Mouse (Mus musculus) heart, postnatal 0 days (tissue): Measurements from ENCODE around the gene Dnah8. TPM values are rescaled to one million over a fixed set of nuclear protein-coding genes. Genes with fewer than 3 reads are reported as not detected.
A peak's percentile ranks its signal among the peaks of the same experiment; 100 is the strongest.

Experiments
- ATAC-seq: fragments of 200-750 bp; cut with Nextera tagmentation; 2 replicates; pipeline ENCODE4 v1.8.0; 2017; ENCODE audit warnings: low read depth, moderate number of reproducible peaks, moderate library complexity; ENCODE audit not compliant: insufficient read depth
- DNase-seq: peaks from one replicate; pipeline ENCODE4 v3.0.0-alpha.2; 2016; ENCODE audit warnings: low spot score
- H3K27ac ChIP-seq: fragments of 300-500 bp; sonication (generic); 2 replicates; pipeline ENCODE4 v1.5.1; 2014; ENCODE audit warnings: low read depth, mild to moderate bottlenecking
- H3K27me3 ChIP-seq: fragments of 300-500 bp; sonication (generic); 2 replicates; pipeline ENCODE4 v1.6.1; 2014; ENCODE audit warnings: low read length, mixed read lengths; ENCODE audit not compliant: control insufficient read depth, insufficient read depth
- H3K36me3 ChIP-seq: fragments of 300-500 bp; sonication (generic); replicated peaks from 2 replicates; pipeline ENCODE4 v1.6.1; 2014; ENCODE audit warnings: low read length, mixed read lengths; ENCODE audit not compliant: control insufficient read depth, insufficient read depth
- H3K4me1 ChIP-seq: fragments of 300-500 bp; sonication (generic); 2 replicates; pipeline ENCODE4 v1.6.1; 2014; ENCODE audit warnings: antibody characterized with exemption; ENCODE audit not compliant: control insufficient read depth, insufficient read depth
- H3K4me2 ChIP-seq: fragments of 300-500 bp; sonication (generic); 2 replicates; pipeline ENCODE4 v1.6.1; 2014; ENCODE audit warnings: low read depth, mild to moderate bottlenecking, low read length, moderate library complexity
- H3K4me3 ChIP-seq: fragments of 300-500 bp; sonication (generic); 2 replicates; pipeline ENCODE4 v1.5.1; 2014; ENCODE audit warnings: low read depth, low read length
- H3K9ac ChIP-seq: fragments of 300-500 bp; sonication (generic); replicated peaks from 2 replicates; pipeline ENCODE4 v1.6.1; 2014; ENCODE audit warnings: low read depth, low read length, mixed read lengths
- H3K9me3 ChIP-seq: fragments of 300-500 bp; sonication (generic); replicated peaks from 2 replicates; pipeline ENCODE4 v1.6.1; 2016; ENCODE audit warnings: low read length; ENCODE audit not compliant: control insufficient read depth
- CTCF ChIP-seq: IDR thresholded peaks from 2 replicates; pipeline ENCODE4 v1.5.1; 2016; ENCODE audit warnings: antibody characterized with exemption, control low read depth, low read depth
- EP300 ChIP-seq: IDR thresholded peaks from 2 replicates; pipeline ENCODE4 v1.6.1; 2016; ENCODE audit warnings: antibody characterized with exemption, low read depth
- WGBS: fragments of 180-500 bp; shearing (Covaris S2); extraction: QIAGEN DNeasy Blood & Tissue Kit; methylation state at CpG from one replicate; pipeline ENCODE4 v1.1.7; 2014; 5-methylcytosine and 5-hydroxymethylcytosine counted together
- polyA plus RNA-seq: library from polyadenylated mRNA; unstranded; fragments of >200 nt; fragmentation: Nextera tagmentation; extraction: Ambion mirVana; gene quantifications from 2 replicates; pipeline ENCODE4 v1.2.1, GENCODE M21; 2015
- total RNA-seq: library from RNA; depleted of rRNA; stranded (reverse); fragments of >200 nt; gene quantifications from 2 replicates; pipeline ENCODE4 v1.2.3, GENCODE M21; 2014; ENCODE audit warnings: low replicate concordance

Gene Dnah8
- total and polyA plus RNA-seq, 2 experiments from 2014 or later = 0.59 to 1.5 TPM

- Histone ChIP-seq H3K9ac (no peak overlapping the region), H3K4me1 (no peaks in the 10 kb centered on the region), H3K27me3 (no peaks in the 10 kb centered on the region), H3K4me2 (no peak overlapping the region), H3K27ac (no peak overlapping the region), H3K9me3 (0 out of 2 replicates have a peak, but pooled peaks cover 5% of the 10 kb centered on the region), H3K4me3 (no peak overlapping the region), H3K36me3 (no peaks in the 10 kb centered on the region)
- 82% methylated on average over 3 of the region's 3 CpGs for WGBS
- ATAC-seq (no peak), DNase-seq (no peak)
- TF ChIP-seq EP300 (no peak), CTCF (no peak)
These were observed 115.6 kb downstream of the Dnah8 start for GRCm38 (mm10) chr17:30739769-30740168.

GRCm38 (mm10) chr17:30743947-30744346 lies 119.8 kb downstream of the Dnah8 start:
- H3K9ac ChIP-seq = no peak overlapping the region
- ATAC-seq = no peak
- WGBS = 72% methylated on average over 3 of the region's 3 CpGs
- H3K27me3 ChIP-seq = no peaks in the 10 kb centered on the region
- no peaks in the 10 kb centered on the region for H3K9me3 ChIP-seq
- TF ChIP-seq EP300 = no peak
- H3K4me3 ChIP-seq = no peak overlapping the region
- H3K27ac ChIP-seq = no peak overlapping the region
- no peaks in the 10 kb centered on the region for H3K4me1 ChIP-seq
- H3K4me2 ChIP-seq = no peak overlapping the region
- H3K36me3 ChIP-seq = no peaks in the 10 kb centered on the region
- DNase-seq = no peak

DNA sequence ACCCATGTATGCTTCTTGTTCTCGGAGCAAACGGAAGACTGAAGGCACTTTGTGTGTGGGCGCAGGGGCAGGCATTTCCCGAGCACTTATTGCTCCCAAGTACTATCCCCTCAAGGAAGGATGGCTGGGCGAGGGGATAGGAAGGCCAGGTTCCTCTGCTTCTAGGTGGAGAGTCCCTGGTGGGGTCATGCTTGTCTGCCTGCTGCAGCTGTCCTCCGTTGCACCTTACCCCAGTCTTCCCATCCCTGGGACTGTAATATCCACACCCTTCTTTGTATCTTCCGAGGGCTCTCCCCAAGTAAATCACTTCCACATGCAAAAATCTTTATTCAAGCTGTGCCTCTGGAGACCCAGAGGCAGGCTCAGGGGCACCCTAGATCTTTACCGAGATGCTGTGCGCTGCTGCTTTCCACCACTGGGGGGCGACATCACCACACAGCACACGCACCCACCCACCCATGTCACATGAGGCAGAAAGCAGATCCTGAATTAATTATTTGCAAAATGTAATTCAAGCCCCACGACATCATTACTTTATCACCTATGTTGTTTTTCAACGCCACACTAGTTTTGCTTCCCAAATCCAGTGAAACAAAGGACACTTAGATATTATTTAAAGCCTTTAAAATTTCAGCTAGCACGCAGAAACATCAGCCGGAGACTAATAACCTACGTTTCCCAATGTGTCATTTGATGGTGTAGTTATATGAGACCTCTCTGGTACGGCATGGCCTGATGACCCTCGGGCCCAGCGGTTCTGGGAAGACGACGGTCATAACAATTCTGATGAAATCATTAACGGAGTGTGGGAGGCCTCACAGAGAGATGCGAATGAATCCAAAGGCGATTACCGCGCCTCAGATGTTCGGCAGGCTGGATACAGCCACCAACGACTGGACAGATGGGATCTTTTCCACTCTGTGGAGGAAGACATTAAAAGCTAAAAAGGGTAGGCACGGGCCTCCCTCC lies 122.2 kb downstream of the Dnah8 start:
- no peak overlapping the region for H3K4me3 ChIP-seq
- H3K27me3 ChIP-seq = 0 out of 2 replicates have a peak, but pooled peaks cover 3% of the 10 kb centered on the region
- H3K4me2 ChIP-seq = no peak overlapping the region
- whole genome bisulfite sequencing = 62% methylated on average over 29 of the region's 29 CpGs
- ATAC-seq (no peak), DNase-seq (no peak)
- H3K9me3 ChIP-seq = no peaks in the 10 kb centered on the region
- TF ChIP-seq EP300 (no peak), CTCF (peak; percentile 89)
- no peaks in the 10 kb centered on the region for H3K36me3 ChIP-seq
- H3K27ac ChIP-seq = no peak overlapping the region
- H3K4me1 ChIP-seq = no peaks in the 10 kb centered on the region
- no peak overlapping the region for H3K9ac ChIP-seq

GRCm38 (mm10) chr17:30749391-30749790 lies 125.2 kb downstream of the Dnah8 start:
- 76% methylated on average over 12 of the region's 12 CpGs for WGBS
- no peak for ATAC-seq
- H3K27me3 ChIP-seq = 0 out of 2 replicates have a peak, but pooled peaks cover 3% of the 10 kb centered on the region

DNA sequence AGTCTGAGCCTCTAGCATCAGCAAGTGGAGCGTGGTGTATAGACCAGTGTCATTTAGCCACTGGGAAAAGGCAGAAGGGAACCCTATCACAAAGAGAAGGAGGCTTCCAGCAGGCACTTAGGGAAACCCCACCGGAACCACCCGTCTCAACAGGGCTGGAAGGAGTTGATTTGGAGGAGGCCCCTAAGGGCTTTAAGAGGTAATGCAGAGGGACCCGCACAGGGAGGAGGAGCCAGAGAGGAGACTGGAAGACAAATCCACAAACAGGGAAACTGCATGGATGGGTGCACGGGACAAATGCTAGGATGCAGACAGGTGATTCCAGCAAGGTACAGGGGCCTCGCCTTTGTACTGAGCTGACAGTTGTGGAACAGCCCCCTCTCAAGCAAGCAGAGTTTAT lies 126.1 kb downstream of the Dnah8 start:
- Histone ChIP-seq H3K36me3 (no peaks in the 10 kb centered on the region), H3K4me1 (no peaks in the 10 kb centered on the region)

More at GRCm38 (mm10) chr17:30749391-30749790, 125.2 kb downstream of the Dnah8 start:
- DNase-seq = no peak
- no peaks in the 10 kb centered on the region for H3K36me3 ChIP-seq
- no peaks in the 10 kb centered on the region for H3K9me3 ChIP-seq
- no peak for TF ChIP-seq CTCF
- no peak for TF ChIP-seq EP300
- no peak overlapping the region for H3K27ac ChIP-seq
- H3K4me2 ChIP-seq = no peak overlapping the region
- H3K9ac ChIP-seq = no peak overlapping the region
- no peaks in the 10 kb centered on the region for H3K4me1 ChIP-seq
- no peak overlapping the region for H3K4me3 ChIP-seq

More for the DNA sequence above, 126.1 kb downstream of the Dnah8 start:
- Histone ChIP-seq H3K9me3 (no peaks in the 10 kb centered on the region), H3K27ac (no peak overlapping the region), H3K9ac (no peak overlapping the region), H3K27me3 (0 out of 2 replicates have a peak, but pooled peaks cover 3% of the 10 kb centered on the region), H3K4me2 (no peak overlapping the region), H3K4me3 (no peak overlapping the region)
- no peak for DNase-seq
- 36% methylated on average over 6 of the region's 6 CpGs for WGBS
- TF ChIP-seq EP300 (no peak), CTCF (no peak)
- no peak for ATAC-seq
